Mouse (Mus musculus): Measurements from ENCODE around the gene Ccdc158.
A peak's percentile ranks its signal among the peaks of the same experiment; 100 is the strongest.

Gene Ccdc158

DNA sequence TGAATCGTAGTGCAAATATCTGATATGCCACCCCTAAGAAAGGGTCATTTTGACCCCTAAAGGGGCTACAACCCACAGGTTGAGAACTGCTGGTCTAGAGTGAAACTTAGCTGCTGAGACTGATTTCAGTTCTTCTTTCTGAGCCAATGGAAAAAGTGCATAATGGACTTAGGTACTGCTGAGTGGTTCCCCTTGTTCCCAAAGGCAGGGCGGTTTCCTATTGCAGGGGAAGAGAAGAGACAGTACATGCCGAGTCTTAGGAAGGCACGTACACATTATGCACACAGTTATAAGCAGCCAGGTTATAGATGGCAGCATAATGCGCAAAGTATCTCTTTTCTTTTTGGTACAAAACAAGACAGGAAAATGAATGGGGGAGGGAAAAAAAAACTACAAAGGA, 13.1 kb upstream of the Ccdc158 start:
- DNase-seq (ENCODE audit: low spot score in 2 of 2): no peak

DNA sequence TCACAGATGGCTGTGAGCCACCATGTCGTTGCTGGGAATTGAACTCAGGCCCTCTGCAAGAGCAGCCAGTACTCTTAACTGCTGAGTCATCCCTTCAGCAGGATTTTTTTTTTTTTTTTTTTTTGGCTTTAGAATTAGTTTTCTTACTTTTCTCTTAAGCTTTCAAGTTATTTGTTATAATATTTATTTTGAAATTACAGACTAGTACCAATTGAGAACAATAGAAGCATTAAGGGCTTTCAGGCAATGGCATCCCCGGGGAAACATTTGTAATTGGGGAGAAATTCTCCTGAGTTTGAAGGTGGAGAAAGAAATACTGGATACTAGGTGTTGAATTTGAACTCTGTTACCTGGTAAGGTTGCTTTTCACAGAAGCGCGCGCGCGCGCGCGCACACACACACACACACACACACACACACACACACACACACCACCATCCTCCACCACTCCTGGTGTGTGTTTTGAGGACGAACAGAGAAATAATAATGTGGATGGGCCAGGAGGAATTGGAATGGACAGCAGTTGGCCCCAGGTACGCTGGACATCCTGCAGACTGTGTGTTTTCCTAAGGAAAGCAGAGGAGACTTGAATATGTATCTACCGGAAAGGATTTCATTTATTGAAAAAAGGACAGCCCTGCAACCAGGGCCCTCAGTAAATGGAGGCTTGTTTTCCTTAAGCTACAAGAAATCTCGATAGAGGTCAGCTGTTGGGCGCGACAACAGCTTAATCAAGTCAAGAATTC, 9.8 kb upstream of the Ccdc158 start:
- DNase-seq (ENCODE audit: low spot score in 2 of 2): no peak

DNA sequence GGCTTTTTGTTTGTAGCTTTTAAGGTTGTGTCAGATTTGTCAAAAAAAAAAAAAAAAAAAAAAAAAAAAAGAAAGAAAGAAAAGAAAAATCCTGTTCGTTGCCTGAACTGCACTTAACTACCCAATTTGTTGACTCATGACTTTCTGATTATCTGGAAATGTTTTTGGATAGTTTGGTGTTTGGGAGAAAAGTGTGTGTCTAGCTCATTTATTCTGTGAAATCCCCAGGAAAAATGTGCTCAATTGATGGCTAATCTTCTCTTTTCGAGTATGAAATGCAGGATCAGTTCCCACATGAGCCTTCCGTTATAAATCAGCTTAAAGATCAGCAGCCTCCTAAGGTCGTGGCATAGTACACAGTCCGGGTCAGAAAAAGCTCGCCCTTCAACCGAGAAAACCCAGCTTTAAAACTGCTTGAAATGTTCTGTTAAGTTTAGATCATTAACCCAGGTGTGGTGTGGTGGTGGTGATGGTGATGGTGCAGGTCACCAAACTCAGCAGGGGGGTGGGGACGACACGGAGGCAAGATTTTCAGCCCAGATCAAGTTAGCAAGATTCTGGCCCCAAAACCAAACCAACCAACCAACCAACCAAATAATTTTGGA, 8.9 kb upstream of the Ccdc158 start:
- no peak for DNase-seq (ENCODE audit: low spot score in 2 of 2)

GRCm38 (mm10) chr5:92683351-92683807, 8.3 kb upstream of the Ccdc158 start, which contains the start of gene Shroom3:
Gene Shroom3, plus strand, starts transcription at chr5:92683435.
- DNase-seq (ENCODE audit: low spot score in 2 of 2): no peak

- DNase-seq (ENCODE audit: low spot score in 2 of 2): no peak
These were observed 7.7 kb upstream of the Ccdc158 start for GRCm38 (mm10) chr5:92682621-92683348.

DNA sequence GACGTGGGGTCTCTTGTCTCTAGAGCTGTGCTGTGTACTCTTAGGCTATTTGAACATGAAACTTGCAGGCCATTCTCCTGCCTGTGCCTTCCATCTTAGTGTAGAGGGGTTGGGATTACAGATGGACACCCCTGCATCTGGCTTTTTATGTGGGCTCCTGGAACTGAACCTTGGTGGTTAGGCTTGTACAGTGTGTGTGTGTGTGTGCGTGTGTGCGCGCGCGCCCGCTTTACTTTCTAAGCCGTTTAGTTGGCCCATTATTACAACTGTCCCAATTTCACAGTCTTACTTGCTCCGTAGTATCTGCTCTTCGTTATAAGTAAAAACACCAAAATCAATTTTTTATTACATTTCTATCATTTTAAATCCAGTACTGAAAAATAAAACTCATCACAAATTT, 6.8 kb upstream of the Ccdc158 start:
- no peak for DNase-seq (ENCODE audit: low spot score in 2 of 2)

DNA sequence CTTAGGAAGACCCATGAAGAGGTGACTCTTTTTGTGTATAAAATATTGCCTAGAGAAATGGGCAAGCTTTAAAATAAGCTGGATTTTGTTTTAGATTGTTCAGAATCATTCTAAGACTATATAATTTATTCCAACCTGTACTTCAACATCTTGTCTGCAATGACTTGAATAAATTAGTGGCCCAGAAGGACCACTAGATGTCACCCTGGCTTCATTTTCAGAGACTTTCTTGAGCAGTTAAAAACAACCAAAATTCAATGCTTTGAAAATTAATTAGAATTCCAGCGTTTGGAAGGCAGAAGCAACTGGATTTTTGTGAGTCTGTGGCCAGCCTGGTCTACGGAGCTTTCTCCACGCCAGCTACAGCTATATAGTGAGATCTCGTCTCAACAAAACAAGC, 4.4 kb upstream of the Ccdc158 start:
- no peak for DNase-seq (ENCODE audit: low spot score in 2 of 2)

DNA sequence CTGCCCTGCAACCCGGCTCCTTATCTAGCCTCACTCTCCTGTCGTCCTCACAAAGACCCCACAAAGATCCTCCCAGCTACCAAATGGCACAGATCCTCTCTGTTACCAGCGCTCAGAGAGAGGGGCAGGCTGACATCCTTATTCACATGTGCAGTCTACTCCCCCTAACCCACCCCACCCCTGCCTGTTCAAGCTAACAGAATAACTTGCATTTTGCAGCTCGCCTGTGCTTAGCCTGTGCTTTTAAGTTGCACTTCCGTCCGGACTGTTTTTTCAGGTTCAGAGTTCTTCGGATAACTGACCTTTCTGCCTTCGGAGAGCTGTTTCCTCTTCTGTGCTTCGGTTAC, 476 bp upstream of the Ccdc158 start:
- no peak for DNase-seq (ENCODE audit: low spot score in 2 of 2)

DNA sequence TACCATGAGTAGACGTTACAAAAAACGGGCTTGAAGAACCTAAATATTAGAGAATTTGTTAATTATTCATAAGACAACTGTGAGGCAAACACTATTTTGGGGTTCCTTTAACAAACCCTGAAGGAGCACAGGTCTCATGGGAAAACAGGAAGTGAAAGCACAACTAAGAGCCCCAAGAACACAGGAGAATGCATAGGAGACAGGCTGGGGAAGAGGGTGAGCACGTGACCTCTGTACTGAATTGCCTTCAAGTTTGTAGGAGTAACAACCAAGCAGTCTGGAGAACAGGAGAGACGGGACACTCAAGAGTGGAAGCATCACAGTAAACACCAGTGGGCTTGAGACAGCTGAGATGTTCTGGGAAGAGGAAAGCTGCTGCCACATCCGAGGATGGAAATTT, 8.2 kb downstream of the Ccdc158 start:
- DNase-seq (ENCODE audit: low spot score in 2 of 2): no peak

GRCm38 (mm10) chr5:92664321-92664720, 10.8 kb downstream of the Ccdc158 start:
- DNase-seq (ENCODE audit: low spot score in 2 of 2): no peak

DNA sequence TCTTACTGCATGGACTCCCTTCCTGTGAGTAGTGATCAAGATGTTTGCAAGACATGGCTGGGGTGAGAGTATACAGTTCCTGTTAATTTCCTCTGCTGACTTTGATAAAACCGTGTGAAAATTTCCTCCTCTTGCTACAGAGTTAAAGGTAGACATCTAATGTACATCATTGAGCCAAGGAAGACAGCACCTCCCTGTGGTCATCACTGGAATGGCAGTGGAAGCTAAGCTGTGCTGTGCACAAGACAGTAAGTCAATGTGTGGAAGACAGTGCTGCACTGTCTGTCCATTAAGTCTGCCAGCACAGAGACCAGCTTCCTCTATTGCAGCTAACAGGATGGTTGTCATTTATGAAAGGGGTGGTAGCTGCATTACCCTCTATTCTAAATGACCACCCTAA, 18.8 kb downstream of the Ccdc158 start:
- peak; percentile 51 to 77 for DNase-seq (ENCODE audit: low spot score in 2 of 2)

- DNase-seq (ENCODE audit: low spot score in 2 of 2): no peak
These were observed 34.2 kb downstream of the Ccdc158 start for GRCm38 (mm10) chr5:92640861-92641260.

DNA sequence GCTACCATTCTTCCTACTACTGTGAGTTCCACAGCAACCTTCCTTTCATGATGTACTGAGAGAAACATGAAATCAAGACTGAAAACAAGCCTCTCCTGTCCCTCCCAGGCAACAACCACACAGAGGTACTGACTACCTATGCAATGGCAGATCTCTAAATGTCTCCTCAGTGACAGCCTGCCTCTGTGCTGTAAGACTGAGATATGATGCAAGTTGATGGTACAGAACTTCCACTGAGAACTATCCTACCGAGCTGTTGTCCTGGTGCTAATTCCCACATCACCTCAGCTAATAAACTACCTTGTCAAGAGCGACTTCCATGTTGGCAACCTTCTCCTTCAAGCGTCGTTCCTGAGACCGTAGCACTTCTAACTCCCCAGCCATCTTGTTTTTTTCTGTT, 39.2 kb downstream of the Ccdc158 start:
- DNase-seq (ENCODE audit: low spot score in 2 of 2): no peak

DNA sequence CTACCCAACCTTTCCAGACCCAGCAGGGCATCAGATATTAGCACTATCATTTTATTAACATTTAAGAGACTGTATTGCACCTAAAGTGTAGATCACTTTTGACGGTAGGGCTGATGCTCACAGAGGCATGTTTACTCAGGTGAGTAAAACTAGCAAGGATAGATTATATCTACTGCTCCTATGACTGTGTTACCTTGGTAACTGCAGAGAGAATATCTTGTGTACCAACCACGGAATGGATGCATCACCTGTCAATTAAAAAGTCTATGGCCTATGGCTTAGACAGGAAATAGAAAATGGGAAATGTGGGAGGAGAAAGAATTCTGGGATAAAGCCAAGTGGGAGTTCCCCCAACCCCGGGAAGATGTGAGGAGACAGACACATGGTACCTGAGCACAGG, 40.2 kb downstream of the Ccdc158 start:
- DNase-seq (ENCODE audit: low spot score in 2 of 2): no peak

DNA sequence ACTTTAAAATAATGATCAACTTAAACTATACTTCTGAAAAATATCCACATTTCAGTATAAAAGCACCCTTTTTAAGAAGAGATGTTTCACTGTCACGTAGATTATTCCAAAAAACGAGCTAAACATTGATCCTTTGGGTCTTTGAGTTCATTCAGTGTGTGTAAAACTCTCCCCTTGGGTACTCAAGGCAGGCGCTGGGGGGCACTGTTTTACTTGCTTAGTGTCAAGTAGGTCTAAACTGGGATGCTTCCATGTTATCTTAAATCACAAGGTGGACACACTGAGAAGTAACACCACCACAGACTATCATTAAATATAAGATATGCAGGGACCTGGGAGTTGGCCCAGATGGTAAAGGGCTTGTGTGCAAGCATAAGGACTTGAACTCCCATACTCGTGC, 41.5 kb downstream of the Ccdc158 start:
- no peak for DNase-seq (ENCODE audit: low spot score in 2 of 2)

DNA sequence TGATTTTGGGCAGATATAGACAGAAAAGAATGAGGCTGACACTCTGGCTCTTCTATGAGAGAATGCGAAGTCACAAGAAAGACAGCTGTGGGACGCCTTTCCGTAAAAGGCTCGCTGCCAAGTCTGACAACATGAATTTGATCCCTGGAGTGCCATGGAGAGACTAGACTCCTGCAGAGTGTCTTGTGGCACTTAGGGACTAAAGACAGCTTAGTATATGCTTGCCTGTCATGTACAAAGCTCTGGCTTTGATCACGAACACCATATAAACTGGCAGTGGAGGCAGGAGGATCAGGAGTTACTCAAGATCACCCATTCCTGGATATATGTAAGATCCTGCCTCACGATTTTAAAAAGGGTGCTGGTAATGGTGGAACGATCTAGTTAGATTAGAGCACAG, 47.2 kb downstream of the Ccdc158 start:
- DNase-seq (ENCODE audit: low spot score in 2 of 2): no peak

DNA sequence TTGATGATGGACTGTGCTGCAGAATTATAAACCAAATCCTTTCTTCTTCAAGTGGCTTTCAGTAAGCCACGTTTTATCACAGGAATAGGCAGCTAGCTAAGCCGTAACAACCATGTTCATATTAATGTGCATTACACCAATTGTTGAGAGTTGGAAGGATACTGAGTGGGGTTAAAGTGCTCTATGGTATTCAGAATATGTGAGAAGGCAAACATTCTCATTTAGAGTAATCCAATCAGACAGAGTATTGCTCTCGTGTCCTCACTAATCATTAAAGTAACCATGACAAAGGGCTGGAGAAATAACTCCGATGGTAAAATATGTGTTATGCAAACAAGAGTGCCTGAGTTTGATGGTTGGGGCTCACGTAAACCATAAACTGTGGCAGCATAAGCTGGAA, 53.2 kb downstream of the Ccdc158 start:
- no peak for DNase-seq (ENCODE audit: low spot score in 2 of 2)

GRCm38 (mm10) chr5:92612756-92613155, 62.3 kb downstream of the Ccdc158 start:
- DNase-seq (ENCODE audit: low spot score in 2 of 2): no peak

GRCm38 (mm10) chr5:92607492-92608229, 67.4 kb downstream of the Ccdc158 start:
- DNase-seq (ENCODE audit: low spot score in 2 of 2): no peak

GRCm38 (mm10) chr5:92604452-92605247, 70.4 kb downstream of the Ccdc158 start:
- DNase-seq (ENCODE audit: low spot score in 2 of 2): no peak
